Mouse (Mus musculus): ENCODE data around the gene Exosc10. TPM values are rescaled to one million over a fixed set of nuclear protein-coding genes. Genes with fewer than 3 reads are reported as not detected.

Gene Exosc10
- polyA plus RNA-seq, 1 experiment from 2014 or later = 95.2 TPM

Other genes starting within 250 kb of the Exosc10 start
- gene Ubiad1, start 113.7 kb upstream of the Exosc10 start, polyA plus RNA-seq (2015; fragmentation: Nextera tagmentation; extraction: Ambion mirVana) = 32.7 and 33.1 TPM in 2 replicates
- gene Mtor, start 109.8 kb upstream of the Exosc10 start, polyA plus RNA-seq (2015; fragmentation: Nextera tagmentation; extraction: Ambion mirVana) = 16.3 and 18.8 TPM in 2 replicates
- gene Angptl7, start 58.0 kb upstream of the Exosc10 start, polyA plus RNA-seq (2015; fragmentation: Nextera tagmentation; extraction: Ambion mirVana) = 1.8 and 2.0 TPM in 2 replicates
- gene Srm, start 33.1 kb downstream of the Exosc10 start, polyA plus RNA-seq (2015; fragmentation: Nextera tagmentation; extraction: Ambion mirVana) = 187 and 188 TPM in 2 replicates
- 0.27 and 0.52 TPM in 2 replicates for gene Masp2, start 44.1 kb downstream of the Exosc10 start, polyA plus RNA-seq (2015; fragmentation: Nextera tagmentation; extraction: Ambion mirVana)
- gene Tardbp, start 68.6 kb downstream of the Exosc10 start, polyA plus RNA-seq (2015; fragmentation: Nextera tagmentation; extraction: Ambion mirVana) = 337 and 369 TPM in 2 replicates
- not detected in 2 replicates for gene Gm572, start 84.9 kb downstream of the Exosc10 start, polyA plus RNA-seq (2015; fragmentation: Nextera tagmentation; extraction: Ambion mirVana)
- gene Casz1, start 246.0 kb downstream of the Exosc10 start, polyA plus RNA-seq (2015; fragmentation: Nextera tagmentation; extraction: Ambion mirVana) = 5.4 and 8.8 TPM in 2 replicates

All from kidney, embryonic 16.5 days (tissue).